Mouse (Mus musculus) cortical plate, adult 2 months (tissue): ENCODE results near the gene Rnf8.

ENCODE experiments used
- CTCF ChIP-seq: fragments of 200-500 bp; IDR thresholded peaks from 2 replicates; pipeline ENCODE4 v1.5.1; 2011; ENCODE audit warnings: mild to moderate bottlenecking, control low read depth, low read length; ENCODE audit not compliant: insufficient read depth; ENCODE audit errors: extremely low read depth
- POLR2A ChIP-seq: fragments of 200-500 bp; IDR thresholded peaks from 2 replicates; pipeline ENCODE4 v1.6.1; 2011; ENCODE audit warnings: mild to moderate bottlenecking, low read length, control low read depth; ENCODE audit not compliant: insufficient read depth; ENCODE audit errors: extremely low read depth

DNA sequence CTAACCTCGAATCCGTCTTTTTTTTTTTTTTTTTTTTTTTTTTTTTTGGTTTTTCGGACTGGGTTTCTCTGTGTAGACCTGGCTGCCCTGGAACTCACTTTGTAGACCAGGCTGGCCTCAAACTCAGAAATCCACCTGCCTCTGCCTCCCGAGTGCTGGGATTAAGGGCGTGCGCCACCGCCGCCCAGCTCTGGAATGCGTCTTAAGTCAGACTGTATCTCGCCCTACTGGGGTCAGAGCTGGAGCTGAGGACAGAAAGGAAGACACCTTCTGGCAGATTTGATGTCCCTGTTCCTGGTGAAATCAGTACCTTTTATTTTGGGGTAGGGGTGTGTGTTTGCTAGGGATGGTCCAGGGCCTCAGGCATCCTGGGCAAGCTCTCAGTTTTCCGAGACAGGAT is 17.7 kb downstream of the Rnf8 start:
- TF ChIP-seq CTCF (no peak), POLR2A (no peak)
